Mouse (Mus musculus) retina, postnatal 1 day (tissue): Measurements from ENCODE around the gene Akt1.

Experiments used
- DNase-seq: peaks from one replicate; pipeline ENCODE4 v3.0.0-alpha.2; 2012

Gene Akt1

GRCm38 (mm10) chr12:112626455-112626854 lies 48.2 kb downstream of the Akt1 start:
- no peak for DNase-seq

DNA sequence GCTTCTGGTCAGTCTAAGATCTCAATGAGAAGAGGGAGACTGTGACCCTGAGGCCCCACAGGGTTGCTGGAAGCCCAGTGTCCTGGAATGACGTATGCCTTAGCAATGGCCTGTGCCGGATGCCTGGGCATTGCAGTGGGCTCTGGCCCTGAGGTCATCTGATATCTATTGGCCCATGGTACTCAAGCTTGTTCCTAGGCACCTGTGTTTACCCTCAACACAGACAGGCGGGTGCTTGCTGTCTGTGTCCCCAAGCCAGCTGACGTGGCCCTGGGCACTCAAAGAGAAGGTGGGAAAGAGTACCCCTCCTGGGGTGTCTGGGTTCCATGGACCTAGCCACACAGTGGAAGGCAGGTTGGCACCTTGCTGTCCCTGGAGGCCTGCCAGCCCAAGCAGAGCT lies 49.0 kb downstream of the Akt1 start:
- no peak for DNase-seq

GRCm38 (mm10) chr12:112623742-112624141 lies 50.9 kb downstream of the Akt1 start:
- DNase-seq = peak; percentile 83

- DNase-seq = no peak
Measured at GRCm38 (mm10) chr12:112621900-112622299, 52.8 kb downstream of the Akt1 start.

DNA sequence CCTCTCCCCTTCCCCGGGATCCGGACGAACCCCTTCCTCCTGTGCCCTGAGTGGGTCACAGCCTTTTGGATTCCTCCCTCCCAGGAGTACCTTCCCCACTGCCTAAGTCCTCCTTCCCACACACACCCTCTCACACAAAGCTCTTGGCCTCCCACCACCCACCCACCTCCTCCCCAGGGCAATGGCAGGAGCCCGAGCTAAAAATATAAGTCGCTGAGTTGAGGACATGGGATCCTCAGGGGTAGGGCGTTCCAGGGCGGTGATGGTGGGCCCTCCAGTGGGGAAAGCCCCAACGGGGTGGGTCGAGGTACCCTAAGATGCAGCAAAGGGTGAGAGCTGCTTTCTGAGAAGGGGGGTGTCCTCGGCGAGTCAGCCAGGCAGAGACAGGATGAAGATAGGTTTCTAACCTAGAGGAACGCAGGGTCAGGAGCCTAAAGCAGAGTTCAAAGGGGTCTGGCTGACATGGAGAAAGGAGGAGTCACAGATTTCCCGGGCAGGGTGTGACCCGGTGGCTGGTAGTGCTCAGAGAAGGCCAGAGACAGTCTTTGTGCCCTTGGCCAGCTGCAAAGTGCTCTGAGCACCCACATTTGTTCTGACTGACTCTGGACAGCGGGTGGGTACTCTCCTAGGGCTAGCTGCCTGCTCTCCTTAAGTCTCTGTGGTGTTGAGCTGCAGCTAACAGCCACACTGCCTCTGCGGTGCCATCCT lies 54.2 kb downstream of the Akt1 start:
- peak; percentile 34 for DNase-seq

GRCm38 (mm10) chr12:112619686-112620353 lies 54.9 kb downstream of the Akt1 start, which contains the start of gene Adssl1:
Gene Adssl1, plus strand, starts transcription at chr12:112620045.
- peak; percentile 83 for DNase-seq

GRCm38 (mm10) chr12:112618981-112619685 lies 55.6 kb downstream of the Akt1 start:
- DNase-seq = peak; percentile 32

GRCm38 (mm10) chr12:112617898-112618380 lies 56.7 kb downstream of the Akt1 start:
- DNase-seq = peak; percentile 89

- no peak for DNase-seq
Measured at GRCm38 (mm10) chr12:112617184-112617583, 57.5 kb downstream of the Akt1 start.

GRCm38 (mm10) chr12:112616668-112617067 lies 58.0 kb downstream of the Akt1 start:
- no peak for DNase-seq

DNA sequence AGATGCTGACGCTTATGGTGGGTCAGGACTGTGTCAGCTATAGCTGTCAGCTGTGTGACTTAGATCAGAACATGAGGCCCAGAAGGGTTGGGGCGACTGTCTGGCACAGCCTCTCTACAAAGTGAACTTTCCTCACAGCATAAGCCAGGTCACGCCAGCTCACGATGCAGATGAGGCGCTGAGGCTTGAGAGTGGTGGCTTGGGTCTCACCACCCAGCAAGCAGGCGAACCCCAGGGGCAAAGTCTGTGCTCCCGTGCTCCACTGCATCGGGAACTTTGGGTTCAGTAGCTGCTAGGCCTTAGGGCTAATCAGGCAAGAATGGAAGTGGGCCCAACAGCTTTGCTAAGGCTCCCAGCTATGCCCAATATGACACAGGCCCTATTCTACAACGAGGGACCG lies 65.7 kb downstream of the Akt1 start:
- DNase-seq = no peak

GRCm38 (mm10) chr12:112606998-112607397 lies 67.7 kb downstream of the Akt1 start:
- DNase-seq = no peak

DNA sequence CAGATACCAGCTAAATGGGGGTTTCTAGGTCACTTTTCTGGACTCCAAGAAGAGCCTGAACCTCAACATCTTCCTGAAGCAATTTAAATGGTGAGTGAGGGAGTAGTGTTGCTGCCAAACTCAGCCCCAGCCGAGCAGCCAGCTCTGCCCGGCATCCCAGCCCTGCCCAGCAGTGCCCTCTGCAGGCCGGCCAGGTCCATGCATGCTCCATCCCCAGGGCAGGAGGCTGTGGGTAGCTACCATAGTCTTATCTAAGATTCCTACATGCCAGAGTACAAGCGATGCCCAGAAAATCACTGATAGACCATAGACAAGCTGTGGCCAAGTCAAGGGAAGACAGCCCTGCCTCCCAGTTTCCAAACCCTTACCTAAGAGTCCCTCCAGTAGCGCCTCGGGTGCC lies 68.9 kb downstream of the Akt1 start:
- peak; percentile 69 for DNase-seq

- peak; percentile 84 for DNase-seq
Measured at GRCm38 (mm10) chr12:112604709-112605649, 69.7 kb downstream of the Akt1 start.

DNA sequence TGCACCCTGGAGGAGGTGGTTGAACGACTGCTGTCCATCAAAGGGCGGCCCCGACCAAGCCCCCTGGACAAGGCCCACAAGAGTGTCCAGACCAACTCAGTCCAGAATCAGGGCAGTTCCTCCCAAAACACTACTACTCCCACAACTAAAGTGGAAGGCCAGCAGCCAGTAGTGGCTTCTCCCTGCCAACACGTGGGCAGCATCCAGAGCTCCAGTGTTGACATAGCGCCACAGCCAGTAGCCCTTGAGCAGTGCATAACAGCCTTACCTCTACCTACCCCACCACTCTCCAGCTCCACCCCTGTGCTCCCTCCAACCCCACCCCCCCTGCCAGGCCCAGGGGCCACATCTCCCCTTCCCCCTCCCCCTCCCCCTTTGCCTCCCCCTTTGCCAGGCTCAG lies 70.7 kb downstream of the Akt1 start:
- DNase-seq = no peak
